Mouse (Mus musculus): ENCODE measurements at regions not wholly inside any gene's neighbourhood (a gene's known extent, or its start where the extent isn't known, plus 50 kb on each side); places are given as distances from the start of the nearest gene placed in this dataset.

GRCm38 (mm10) chr11:45241671-45242070 lies 610.2 kb upstream of the Clint1 start:
- no peak for DNase-seq (ENCODE audit: low read depth, low spot score)

DNA sequence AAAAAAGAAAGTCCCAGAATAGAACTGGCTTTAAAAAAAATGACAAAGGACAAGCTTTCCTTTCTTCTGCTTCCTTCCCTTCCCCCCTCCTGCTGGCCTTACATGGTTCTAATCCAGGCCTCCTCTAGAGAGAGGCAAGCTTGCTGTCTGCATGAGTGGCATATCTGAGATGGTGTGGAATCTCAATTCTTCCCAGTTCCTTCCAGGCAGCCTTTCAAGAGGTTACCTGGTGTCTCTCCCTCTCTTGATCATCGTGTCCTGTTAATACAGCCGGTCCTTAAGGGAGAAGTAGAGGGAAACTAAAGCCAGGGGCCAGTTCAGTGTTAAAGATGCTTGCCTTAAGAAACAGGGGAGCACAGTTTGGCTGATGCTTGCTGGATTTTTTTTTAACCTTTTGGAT lies 607.1 kb upstream of the Clint1 start:
- DNase-seq (ENCODE audit: low read depth, low spot score) = no peak

- no peak for DNase-seq (ENCODE audit: low read depth, low spot score)
Measured at GRCm38 (mm10) chr11:45256019-45256418, 595.8 kb upstream of the Clint1 start.

DNA sequence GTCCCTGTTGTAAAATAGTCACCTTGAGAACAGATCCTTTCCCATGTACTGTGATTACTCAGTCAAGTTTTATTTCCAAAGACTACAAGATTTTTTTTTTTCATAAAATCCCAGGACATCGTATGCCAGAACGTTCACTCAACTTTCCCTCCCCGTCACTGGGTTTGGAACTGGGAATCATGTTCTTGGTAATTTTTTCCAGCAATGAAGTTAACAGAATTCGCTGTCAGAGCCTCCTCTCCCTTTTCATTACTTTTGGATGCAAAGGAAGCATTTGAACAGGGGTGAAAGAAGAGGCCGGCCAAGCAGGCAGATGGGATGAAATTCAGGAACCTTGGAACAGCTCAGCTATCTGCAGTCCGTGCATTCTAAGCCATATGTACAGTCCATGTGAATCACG lies 589.7 kb upstream of the Clint1 start:
- DNase-seq (ENCODE audit: low read depth, low spot score) = no peak

DNA sequence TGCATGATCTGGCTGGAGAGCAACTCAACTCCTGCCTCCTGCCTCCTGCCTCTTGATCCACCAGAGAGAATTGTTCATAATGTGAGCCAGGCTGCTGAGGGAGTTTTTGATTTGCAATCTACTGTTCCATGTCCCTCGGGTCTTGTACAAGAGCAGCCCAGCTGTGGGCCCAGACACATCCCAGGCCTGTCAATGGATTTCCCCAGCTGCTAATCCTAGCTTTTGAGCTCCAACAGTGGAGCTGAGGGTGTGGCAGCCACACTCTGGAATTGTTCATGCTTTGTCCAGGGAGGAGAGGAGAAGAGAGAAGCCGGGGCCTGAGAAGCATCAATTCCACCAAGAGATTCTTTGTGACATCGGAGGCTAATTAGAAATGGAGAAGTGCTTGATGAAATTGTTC lies 587.9 kb upstream of the Clint1 start:
- no peak for DNase-seq (ENCODE audit: low read depth, low spot score)

GRCm38 (mm10) chr11:45265171-45265988 lies 586.5 kb upstream of the Clint1 start:
- no peak for DNase-seq (ENCODE audit: low read depth, low spot score)

- no peak for DNase-seq (ENCODE audit: low read depth, low spot score)
Measured at GRCm38 (mm10) chr11:45265989-45266302, 585.9 kb upstream of the Clint1 start.

DNA sequence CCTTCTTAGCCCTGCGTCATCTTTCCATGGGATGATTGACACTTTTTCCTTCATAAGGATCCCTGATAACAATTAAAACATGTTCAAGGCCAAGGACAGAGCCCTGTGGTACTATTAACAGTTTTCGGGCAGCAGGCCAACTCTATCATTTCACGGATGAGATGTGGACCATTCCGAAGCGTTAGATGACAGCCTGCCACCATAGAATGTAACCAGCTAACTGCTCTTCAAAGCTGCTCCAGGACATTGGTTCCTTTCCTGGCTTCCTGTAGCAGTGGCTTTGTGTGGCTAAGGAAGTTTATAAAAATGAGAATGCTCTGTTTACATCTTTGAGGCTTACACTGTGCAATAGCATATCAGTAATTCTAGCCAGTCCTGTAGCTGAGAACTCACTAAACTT lies 582.6 kb upstream of the Clint1 start:
- no peak for DNase-seq (ENCODE audit: low read depth, low spot score)

DNA sequence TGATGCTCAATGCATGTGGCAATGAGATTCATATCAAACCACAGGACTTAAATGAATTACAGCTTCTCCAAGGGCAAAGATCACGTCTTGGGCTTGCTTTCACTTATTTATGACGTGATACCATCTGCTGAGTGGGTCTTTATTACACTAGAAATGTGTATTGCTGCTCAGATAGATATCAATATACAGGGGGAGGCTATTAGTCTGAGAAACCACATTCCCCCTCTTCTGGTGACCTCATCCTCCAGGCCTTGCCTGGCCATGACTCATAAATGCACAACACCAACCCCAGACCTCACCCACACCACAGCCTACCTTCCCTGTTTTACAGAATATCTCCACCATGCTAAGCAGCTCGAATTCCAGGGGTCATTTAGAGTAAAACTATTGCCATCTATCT lies 580.6 kb upstream of the Clint1 start:
- no peak for DNase-seq (ENCODE audit: low read depth, low spot score)

DNA sequence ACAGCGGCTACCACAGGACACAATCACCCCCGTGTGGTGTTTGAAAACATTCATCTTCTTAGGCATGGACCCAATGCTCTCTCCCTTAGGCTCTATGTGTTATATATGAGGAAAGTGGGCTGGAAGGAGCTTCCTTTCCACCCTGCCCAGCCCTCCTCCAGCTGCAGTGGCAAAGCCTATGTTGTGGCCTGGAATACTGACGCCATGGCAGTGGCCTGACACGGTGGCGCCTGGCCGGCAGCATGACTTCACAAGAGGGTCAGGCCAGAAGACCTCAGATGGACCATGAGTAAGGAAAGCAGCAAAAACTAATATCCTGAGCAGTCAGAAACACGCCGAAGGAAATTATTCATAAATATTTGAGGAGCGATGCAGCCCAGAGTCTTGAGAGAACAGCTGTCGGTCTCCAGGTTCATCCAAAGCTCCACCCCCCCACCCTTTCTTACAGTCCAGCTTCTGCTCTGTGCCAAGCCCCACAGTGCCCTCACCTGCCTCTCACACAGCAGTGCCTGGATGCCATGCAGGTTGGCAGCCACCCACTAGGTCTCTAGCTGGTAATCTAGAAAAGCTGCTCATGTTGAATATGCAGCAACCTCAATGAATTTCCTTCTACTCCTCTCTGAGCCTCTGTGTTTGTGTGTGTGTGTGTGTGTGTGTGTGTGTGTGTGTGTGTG lies 577.3 kb upstream of the Clint1 start:
- DNase-seq (ENCODE audit: low read depth, low spot score) = no peak

- no peak for DNase-seq (ENCODE audit: low read depth, low spot score)
Measured at GRCm38 (mm10) chr11:45275170-45275569, 576.7 kb upstream of the Clint1 start.

DNA sequence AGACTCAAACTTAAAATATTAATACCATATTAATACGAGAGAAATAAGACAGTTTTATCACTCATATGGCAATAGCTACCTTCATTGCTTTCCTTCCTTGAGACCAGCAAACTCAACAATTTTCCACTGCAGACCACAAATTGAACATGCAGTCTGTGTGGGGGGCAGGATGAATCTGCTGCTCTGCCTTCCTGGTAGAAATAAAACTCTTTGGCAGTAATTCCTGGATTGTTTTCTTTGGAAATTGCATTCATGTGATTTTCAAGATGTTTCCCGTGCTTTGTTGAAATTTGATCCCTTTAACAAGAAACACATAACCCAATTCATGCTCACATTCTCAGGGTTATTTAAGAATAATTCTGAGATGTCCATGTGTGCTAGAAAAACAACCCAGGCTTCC lies 555.1 kb upstream of the Clint1 start:
- DNase-seq (ENCODE audit: low read depth, low spot score) = no peak

- DNase-seq (ENCODE audit: low read depth, low spot score) = no peak
Measured at GRCm38 (mm10) chr11:45311934-45312333, 539.9 kb upstream of the Clint1 start.

GRCm38 (mm10) chr11:45323766-45324165 lies 528.1 kb upstream of the Clint1 start:
- no peak for DNase-seq (ENCODE audit: low read depth, low spot score)

DNA sequence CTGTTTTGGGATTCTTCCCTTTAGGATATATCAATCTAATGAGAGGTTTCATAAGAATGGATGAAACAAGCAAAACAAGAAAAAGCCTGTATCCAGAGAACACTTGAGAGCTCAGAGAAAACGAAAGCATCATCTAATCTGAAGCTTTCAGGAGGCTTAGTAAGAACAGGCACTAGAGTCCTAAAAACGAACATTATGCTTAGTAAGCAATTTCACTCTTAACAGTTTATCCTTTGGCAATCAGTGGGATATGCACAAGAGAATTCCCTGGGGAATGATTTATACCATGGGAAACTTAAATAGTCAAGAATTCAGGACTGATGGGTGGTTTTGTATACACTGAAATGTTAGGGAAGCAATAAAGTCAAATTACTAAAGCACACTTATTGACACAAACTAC lies 521.5 kb upstream of the Clint1 start:
- DNase-seq (ENCODE audit: low read depth, low spot score) = no peak

GRCm38 (mm10) chr11:45333756-45334155 lies 518.1 kb upstream of the Clint1 start:
- no peak for DNase-seq (ENCODE audit: low read depth, low spot score)

GRCm38 (mm10) chr11:45349331-45349730 lies 502.5 kb upstream of the Clint1 start:
- DNase-seq (ENCODE audit: low read depth, low spot score) = no peak

GRCm38 (mm10) chr11:45365343-45365742 lies 486.5 kb upstream of the Clint1 start:
- DNase-seq (ENCODE audit: low read depth, low spot score) = no peak

GRCm38 (mm10) chr11:45389243-45390146 lies 462.4 kb upstream of the Clint1 start:
- no peak for DNase-seq (ENCODE audit: low read depth, low spot score)

DNA sequence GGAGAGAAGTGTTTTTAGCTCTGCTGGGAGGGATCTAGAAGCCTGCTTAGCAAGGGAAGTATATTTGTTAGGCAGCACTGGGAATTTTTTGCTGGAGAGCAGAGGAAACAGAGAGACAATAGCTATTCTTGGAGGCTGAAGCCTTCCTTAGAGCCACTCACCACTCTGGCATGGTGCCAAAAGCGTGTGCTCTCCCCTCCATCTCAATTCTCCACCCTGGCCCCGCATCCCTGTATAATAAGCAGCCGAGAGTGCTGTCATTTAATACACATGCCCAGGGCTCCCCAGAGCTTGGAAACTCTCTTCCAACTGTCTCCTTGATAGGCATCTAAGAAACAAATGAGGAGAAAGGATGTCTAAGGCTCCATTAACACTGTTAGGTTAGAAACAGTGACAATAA lies 455.8 kb upstream of the Clint1 start:
- DNase-seq (ENCODE audit: low read depth, low spot score) = no peak

- no peak for DNase-seq (ENCODE audit: low read depth, low spot score)
Measured at GRCm38 (mm10) chr11:45398188-45398587, 453.7 kb upstream of the Clint1 start.

DNA sequence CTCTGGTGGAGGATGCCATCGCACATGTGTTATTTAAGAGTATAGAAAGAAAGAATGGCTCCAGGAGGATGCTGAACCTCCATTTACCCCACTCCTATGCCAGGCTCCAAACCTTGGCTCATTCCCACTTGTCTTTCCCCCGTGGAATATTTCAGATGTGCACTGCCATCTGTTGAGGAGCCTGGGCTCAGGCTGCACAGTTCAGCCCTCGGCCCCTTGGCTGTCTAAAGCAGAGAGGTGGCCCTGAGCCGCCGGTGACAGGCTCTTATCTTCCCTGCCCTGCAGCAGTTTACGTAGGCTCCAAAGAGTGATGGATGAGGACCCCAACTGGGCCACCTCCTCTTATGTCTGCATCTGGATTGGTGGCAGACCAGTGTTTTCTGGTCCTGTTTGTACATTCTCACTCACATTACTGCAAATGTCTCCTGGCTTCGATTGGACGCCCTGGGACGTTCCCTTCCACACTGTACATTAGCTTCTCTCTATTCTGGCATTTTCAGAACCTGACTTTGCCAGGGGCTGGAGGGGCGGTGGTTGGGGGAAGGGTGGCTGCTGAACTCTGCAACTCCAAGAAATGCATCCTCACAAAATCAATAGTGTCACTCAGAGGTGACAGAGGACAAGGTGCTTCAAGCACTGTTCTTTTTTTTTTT lies 447.3 kb upstream of the Clint1 start:
- DNase-seq (ENCODE audit: low read depth, low spot score) = no peak

All from WW6 (cell line).